Mouse (Mus musculus) midbrain, embryonic 15.5 days (tissue): ENCODE results near the gene Hdac9. TPM values are rescaled to one million over a fixed set of nuclear protein-coding genes. Genes with fewer than 3 reads are reported as not detected.
A peak's percentile ranks its signal among the peaks of the same experiment; 100 is the strongest.

Experiments
- ATAC-seq: fragments of 200-750 bp; cut with Nextera tagmentation; replicated peaks from 2 replicates; pipeline ENCODE4 v1.8.0; 2017; ENCODE audit warnings: moderate TSS enrichment
- H3K27ac ChIP-seq: fragments of 300-500 bp; sonication (generic); 2 replicates; pipeline ENCODE4 v1.5.1; 2015; ENCODE audit warnings: mild to moderate bottlenecking, inconsistent platforms
- H3K27me3 ChIP-seq: fragments of 300-500 bp; sonication (generic); replicated peaks from 2 replicates; pipeline ENCODE4 v1.6.1; 2015; ENCODE audit warnings: inconsistent platforms
- H3K36me3 ChIP-seq: fragments of 300-500 bp; sonication (generic); replicated peaks from 2 replicates; pipeline ENCODE4 v1.6.1; 2015; ENCODE audit warnings: inconsistent platforms
- H3K4me1 ChIP-seq: fragments of 300-500 bp; sonication (generic); 2 replicates; pipeline ENCODE4 v1.6.1; 2015; ENCODE audit warnings: inconsistent platforms
- H3K4me2 ChIP-seq: fragments of 300-500 bp; sonication (generic); 2 replicates; pipeline ENCODE4 v1.6.1; 2015; ENCODE audit warnings: inconsistent platforms, mild to moderate bottlenecking, moderate library complexity
- H3K4me3 ChIP-seq: fragments of 300-500 bp; sonication (generic); 2 replicates; pipeline ENCODE4 v1.5.1; 2015; ENCODE audit warnings: mild to moderate bottlenecking, inconsistent platforms
- H3K9ac ChIP-seq: fragments of 300-500 bp; sonication (generic); 2 replicates; pipeline ENCODE4 v1.6.1; 2015; ENCODE audit warnings: mild to moderate bottlenecking, inconsistent platforms
- H3K9me3 ChIP-seq: fragments of 300-500 bp; sonication (generic); 2 replicates; pipeline ENCODE4 v1.6.1; 2016; ENCODE audit warnings: inconsistent platforms
- WGBS: fragments of 180-500 bp; shearing (Covaris S2); methylation state at CpG from one replicate; pipeline ENCODE4 v1.1.7; 2015; ENCODE audit warnings: mixed read lengths; 5-methylcytosine and 5-hydroxymethylcytosine counted together
- polyA plus RNA-seq: library from polyadenylated mRNA; unstranded; fragments of >200 nt; fragmentation: Nextera tagmentation; extraction: Ambion mirVana; gene quantifications from 2 replicates; pipeline ENCODE4 v1.2.1, GENCODE M21; 2015

Hdac9 gene
- polyA plus RNA-seq, 1 experiment from 2014 or later = 10.8 TPM

DNA sequence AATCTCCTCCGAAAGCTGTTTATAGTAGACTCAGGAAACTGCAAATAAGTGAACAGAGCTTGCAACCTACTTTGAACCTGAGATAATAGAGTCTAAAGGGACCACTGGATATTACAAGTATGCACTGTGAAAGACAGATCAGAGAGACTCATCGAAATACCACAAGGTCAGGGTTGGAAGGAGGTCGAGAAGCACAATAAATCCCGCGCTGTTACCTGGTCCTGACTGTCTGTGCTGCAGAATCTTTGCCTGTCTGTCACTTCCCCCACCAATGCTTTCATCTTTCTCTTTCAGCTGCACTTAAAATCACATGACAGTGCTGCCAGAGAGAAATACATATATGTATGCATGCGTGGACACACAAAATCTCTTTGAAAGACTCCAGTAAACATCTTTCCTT, 760.6 kb downstream of the Hdac9 start:
- Histone ChIP-seq H3K9me3 (no peaks in the 10 kb centered on the region), H3K27me3 (no peaks in the 10 kb centered on the region), H3K4me1 (no peaks in the 10 kb centered on the region), H3K4me2 (no peak overlapping the region), H3K36me3 (no peaks in the 10 kb centered on the region), H3K27ac (no peak overlapping the region), H3K9ac (no peak overlapping the region), H3K4me3 (no peak overlapping the region)
- ATAC-seq = peak; percentile 86
- 76% methylated on average over 6 of the region's 6 CpGs for WGBS

GRCm38 (mm10) chr12:34155740-34156139, 761.2 kb downstream of the Hdac9 start:
- no peaks in the 10 kb centered on the region for H3K9me3 ChIP-seq
- H3K4me1 ChIP-seq = no peaks in the 10 kb centered on the region
- no peak overlapping the region for H3K27ac ChIP-seq
- H3K36me3 ChIP-seq = no peaks in the 10 kb centered on the region
- H3K27me3 ChIP-seq = no peaks in the 10 kb centered on the region
- no peak overlapping the region for H3K4me3 ChIP-seq
- no peak for ATAC-seq
- H3K4me2 ChIP-seq = no peak overlapping the region
- 67% methylated on average over 5 of the region's 5 CpGs for WGBS
- H3K9ac ChIP-seq = no peak overlapping the region

- Histone ChIP-seq H3K9ac (no peak overlapping the region), H3K4me2 (no peak overlapping the region), H3K9me3 (no peaks in the 10 kb centered on the region), H3K27me3 (no peaks in the 10 kb centered on the region), H3K27ac (no peak overlapping the region), H3K4me1 (no peaks in the 10 kb centered on the region), H3K36me3 (no peaks in the 10 kb centered on the region), H3K4me3 (no peak overlapping the region)
- ATAC-seq = no peak
- 76% methylated on average over 3 of the region's 3 CpGs for WGBS
Measured at GRCm38 (mm10) chr12:34154757-34155156, 762.1 kb downstream of the Hdac9 start.

DNA sequence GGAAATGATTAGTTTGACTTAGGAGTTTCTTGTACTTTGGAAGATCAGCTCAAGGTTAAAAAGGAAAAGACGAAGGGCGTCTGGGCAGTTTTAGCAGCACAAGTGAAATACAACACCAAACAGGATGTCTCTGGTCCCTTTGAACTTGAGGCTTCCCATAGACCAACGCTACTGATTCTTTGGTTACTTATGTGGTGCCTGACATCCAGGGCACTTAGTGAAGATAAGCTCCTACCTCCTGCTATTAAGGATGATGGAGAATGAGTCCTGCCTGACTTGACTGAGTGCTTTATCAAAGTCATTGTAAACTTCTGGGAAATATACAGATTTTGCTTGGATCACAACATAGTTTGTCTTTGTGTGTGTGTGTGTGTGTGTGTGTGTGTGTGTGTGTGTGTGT, 765.6 kb downstream of the Hdac9 start:
- 69% methylated on average over 3 of the region's 3 CpGs for WGBS

DNA sequence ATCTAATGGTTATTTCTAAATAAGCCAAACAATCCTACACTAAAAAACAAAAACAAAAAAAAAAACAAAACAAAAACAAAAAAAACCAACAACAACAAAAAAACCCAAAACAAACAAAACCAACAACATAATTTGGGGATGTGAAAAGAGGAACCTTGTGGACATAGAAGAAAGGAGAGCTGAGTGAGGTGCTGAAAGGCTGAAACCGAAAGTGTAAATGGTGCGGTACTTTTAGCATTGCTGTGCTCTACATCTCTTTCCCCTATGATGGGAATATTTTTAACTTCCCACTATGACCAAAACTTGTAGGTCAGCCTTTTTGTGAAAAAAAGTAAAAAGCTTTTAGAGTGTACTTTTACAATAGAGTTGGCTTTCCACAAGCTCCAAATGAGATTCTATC, 774.2 kb downstream of the Hdac9 start:
- no peak overlapping the region for H3K9ac ChIP-seq
- H3K4me1 ChIP-seq = no peaks in the 10 kb centered on the region
- no peak for ATAC-seq
- H3K9me3 ChIP-seq = no peaks in the 10 kb centered on the region
- no peak overlapping the region for H3K4me3 ChIP-seq
- H3K4me2 ChIP-seq = no peak overlapping the region
- WGBS = 94% methylated on average over 2 of the region's 2 CpGs
- H3K27me3 ChIP-seq = no peaks in the 10 kb centered on the region
- no peak overlapping the region for H3K27ac ChIP-seq
- H3K36me3 ChIP-seq = no peaks in the 10 kb centered on the region

More for the DNA sequence above, 765.6 kb downstream of the Hdac9 start:
- no peak overlapping the region for H3K27ac ChIP-seq
- no peak overlapping the region for H3K9ac ChIP-seq
- H3K4me3 ChIP-seq = no peak overlapping the region
- no peaks in the 10 kb centered on the region for H3K36me3 ChIP-seq
- ATAC-seq = no peak
- H3K4me1 ChIP-seq = no peaks in the 10 kb centered on the region
- H3K27me3 ChIP-seq = no peaks in the 10 kb centered on the region
- H3K4me2 ChIP-seq = no peak overlapping the region
- no peaks in the 10 kb centered on the region for H3K9me3 ChIP-seq

- H3K27me3 ChIP-seq = no peaks in the 10 kb centered on the region
- H3K27ac ChIP-seq = no peak overlapping the region
- H3K9ac ChIP-seq = no peak overlapping the region
- WGBS = 61% methylated on average over 1 of the region's 1 CpGs
- H3K4me1 ChIP-seq = no peaks in the 10 kb centered on the region
- no peak overlapping the region for H3K4me3 ChIP-seq
- no peaks in the 10 kb centered on the region for H3K36me3 ChIP-seq
- no peak overlapping the region for H3K4me2 ChIP-seq
- ATAC-seq = no peak
- H3K9me3 ChIP-seq = no peaks in the 10 kb centered on the region
Measured at GRCm38 (mm10) chr12:34113336-34113735, 803.6 kb downstream of the Hdac9 start.

- Histone ChIP-seq H3K27ac (no peak overlapping the region), H3K4me1 (no peaks in the 10 kb centered on the region), H3K9me3 (no peaks in the 10 kb centered on the region), H3K4me2 (no peak overlapping the region), H3K4me3 (no peak overlapping the region), H3K9ac (no peak overlapping the region), H3K36me3 (no peaks in the 10 kb centered on the region), H3K27me3 (no peaks in the 10 kb centered on the region)
- WGBS = 78% methylated on average over 4 of the region's 4 CpGs
- no peak for ATAC-seq
Measured at GRCm38 (mm10) chr12:34092953-34093352, 823.9 kb downstream of the Hdac9 start.

GRCm38 (mm10) chr12:34091851-34092250, 825.0 kb downstream of the Hdac9 start:
- Histone ChIP-seq H3K9me3 (no peaks in the 10 kb centered on the region), H3K27ac (no peak overlapping the region), H3K27me3 (no peaks in the 10 kb centered on the region), H3K4me2 (no peak overlapping the region), H3K4me3 (no peak overlapping the region), H3K9ac (no peak overlapping the region), H3K4me1 (no peaks in the 10 kb centered on the region), H3K36me3 (no peaks in the 10 kb centered on the region)
- WGBS = 94% methylated on average over 1 of the region's 1 CpGs
- no peak for ATAC-seq

- H3K4me1 ChIP-seq = no peaks in the 10 kb centered on the region
- H3K27ac ChIP-seq = no peak overlapping the region
- no peak overlapping the region for H3K4me2 ChIP-seq
- 89% methylated on average over 2 of the region's 2 CpGs for WGBS
- no peak overlapping the region for H3K4me3 ChIP-seq
- no peaks in the 10 kb centered on the region for H3K27me3 ChIP-seq
- no peaks in the 10 kb centered on the region for H3K36me3 ChIP-seq
- no peaks in the 10 kb centered on the region for H3K9me3 ChIP-seq
- no peak for ATAC-seq
- no peak overlapping the region for H3K9ac ChIP-seq
Measured at GRCm38 (mm10) chr12:34087292-34087942, 829.5 kb downstream of the Hdac9 start.

DNA sequence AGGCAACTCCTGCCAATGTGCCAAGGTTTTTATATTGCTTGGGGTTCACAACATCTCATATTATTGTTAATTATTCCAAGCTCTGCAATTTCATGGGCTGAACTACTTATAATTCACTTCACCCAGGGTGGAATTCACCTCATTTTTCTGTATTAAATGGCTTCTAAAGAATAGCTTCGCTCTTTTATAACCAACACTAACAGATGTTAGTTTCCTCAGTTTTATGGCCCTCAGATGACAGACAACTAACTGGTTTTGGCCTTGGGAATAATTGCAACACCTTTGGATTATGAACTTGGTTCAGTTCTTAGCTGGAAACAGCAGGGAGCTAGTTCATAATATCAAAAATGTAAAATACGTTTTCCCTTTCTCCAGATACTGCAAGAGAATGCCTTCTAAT, 839.9 kb downstream of the Hdac9 start:
- Histone ChIP-seq H3K36me3 (no peaks in the 10 kb centered on the region), H3K9me3 (no peaks in the 10 kb centered on the region), H3K27me3 (no peaks in the 10 kb centered on the region), H3K4me3 (no peak overlapping the region), H3K9ac (no peak overlapping the region), H3K4me2 (no peak overlapping the region), H3K27ac (no peak overlapping the region), H3K4me1 (no peaks in the 10 kb centered on the region)
- 90% methylated on average over 2 of the region's 2 CpGs for WGBS
- no peak for ATAC-seq

- no peak for ATAC-seq
- WGBS = 77% methylated on average over 9 of the region's 9 CpGs
- H3K27ac ChIP-seq = no peak overlapping the region
- no peak overlapping the region for H3K9ac ChIP-seq
- no peaks in the 10 kb centered on the region for H3K36me3 ChIP-seq
- no peaks in the 10 kb centered on the region for H3K9me3 ChIP-seq
- H3K4me3 ChIP-seq = no peak overlapping the region
- no peaks in the 10 kb centered on the region for H3K4me1 ChIP-seq
- no peak overlapping the region for H3K4me2 ChIP-seq
- H3K27me3 ChIP-seq = no peaks in the 10 kb centered on the region
Measured at GRCm38 (mm10) chr12:34075805-34076509, 840.9 kb downstream of the Hdac9 start.

GRCm38 (mm10) chr12:34052508-34052907, 864.4 kb downstream of the Hdac9 start:
- WGBS = 81% methylated on average over 5 of the region's 5 CpGs

DNA sequence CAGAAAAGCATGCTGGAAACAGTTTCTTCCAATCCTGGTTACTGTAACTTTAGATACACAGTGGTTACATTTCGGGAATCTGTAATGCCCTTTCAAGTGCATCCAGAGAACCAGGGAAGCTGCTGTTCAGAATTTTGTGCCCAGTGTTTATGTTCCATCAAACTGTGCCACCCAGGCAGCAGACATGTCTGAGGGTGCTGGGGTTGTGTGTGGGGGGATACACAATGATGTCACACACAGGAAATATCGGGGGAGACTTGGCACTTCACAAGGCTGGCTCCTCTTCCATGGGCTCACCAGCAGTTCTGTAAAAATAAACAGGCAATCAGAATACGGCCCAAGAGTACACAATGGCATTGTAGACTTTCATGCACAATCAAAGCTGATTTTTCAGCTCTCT, 864.9 kb downstream of the Hdac9 start:
- Histone ChIP-seq H3K4me2 (no peak overlapping the region), H3K27ac (no peak overlapping the region), H3K27me3 (no peaks in the 10 kb centered on the region), H3K9me3 (no peaks in the 10 kb centered on the region), H3K4me3 (no peak overlapping the region), H3K9ac (no peak overlapping the region), H3K36me3 (no peaks in the 10 kb centered on the region), H3K4me1 (no peaks in the 10 kb centered on the region)
- WGBS = 84% methylated on average over 3 of the region's 3 CpGs
- no peak for ATAC-seq

More at GRCm38 (mm10) chr12:34052508-34052907, 864.4 kb downstream of the Hdac9 start:
- Histone ChIP-seq H3K36me3 (no peaks in the 10 kb centered on the region), H3K27me3 (no peaks in the 10 kb centered on the region), H3K9me3 (no peaks in the 10 kb centered on the region), H3K27ac (no peak overlapping the region), H3K4me2 (no peak overlapping the region), H3K4me3 (no peak overlapping the region), H3K4me1 (no peaks in the 10 kb centered on the region), H3K9ac (no peak overlapping the region)
- no peak for ATAC-seq
